Mouse (Mus musculus) kidney, adult 2 months (tissue): ENCODE measurements around the gene Pld1.

Experiments
- CTCF ChIP-seq: fragments of 200-500 bp; conservative IDR thresholded peaks from 2 replicates; pipeline ENCODE4 v1.5.1; 2011; ENCODE audit warnings: low read depth, mild to moderate bottlenecking, control low read depth, low read length, moderate library complexity, mixed read lengths; ENCODE audit not compliant: insufficient read depth, insufficient read length
- POLR2A ChIP-seq: fragments of 200-500 bp; IDR thresholded peaks from one replicate; pipeline ENCODE4 v1.6.1; 2011; ENCODE audit warnings: low read depth, low read length, control low read depth

DNA sequence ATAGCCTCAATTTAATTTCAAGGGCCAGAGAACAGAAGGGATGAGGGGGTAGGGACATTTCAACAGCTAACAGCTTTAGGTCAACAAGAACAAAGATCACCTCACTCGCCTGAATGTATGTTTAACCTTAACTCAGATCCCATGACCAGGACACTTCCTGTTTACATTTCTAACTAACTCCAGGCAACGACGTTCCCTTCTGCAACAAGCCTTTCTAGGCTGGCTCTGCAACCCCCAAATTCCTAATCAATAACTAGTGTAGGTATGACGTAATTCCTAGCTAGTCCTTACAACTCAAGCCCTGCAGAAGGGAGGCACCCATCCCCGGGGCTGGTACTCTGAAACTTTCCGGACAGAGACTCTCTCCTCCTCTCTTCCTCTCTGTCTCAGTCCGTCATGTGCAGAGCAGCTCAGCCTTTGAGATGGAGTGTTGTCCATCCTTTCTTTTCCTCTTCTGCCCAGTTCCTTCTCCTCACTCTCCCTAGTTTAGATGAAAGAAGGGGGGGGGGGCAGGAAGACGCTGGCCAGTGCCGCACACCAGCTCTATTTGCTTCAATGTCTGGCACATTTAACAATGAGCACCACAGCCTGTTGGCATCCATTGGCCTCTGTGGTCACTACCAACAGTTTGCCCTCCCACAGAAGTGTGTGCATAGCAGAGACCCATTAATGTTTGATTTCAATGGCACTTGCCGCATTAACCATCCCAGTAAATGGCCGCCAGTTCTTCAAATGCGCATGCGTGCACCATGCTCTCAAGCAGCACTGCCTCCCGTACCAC is 19.6 kb upstream of the Pld1 start:
- TF ChIP-seq POLR2A (no peak), CTCF (no peak)
